Mouse (Mus musculus): ENCODE measurements around the gene Nos3. TPM values are rescaled to one million over a fixed set of nuclear protein-coding genes. Genes with fewer than 3 reads are reported as not detected.

The Nos3 gene
- polyA plus RNA-seq (2015; fragmentation: Nextera tagmentation; extraction: Ambion mirVana) = 20.3 and 26.5 TPM in 2 replicates

- DNase-seq (ENCODE audit: low spot score) = peak; percentile 65
- peak within 1 kb of the TSS; percentile 21 for H3K4me3 ChIP-seq (ENCODE audit: low read depth, low read length)
Measured at GRCm38 (mm10) chr5:24364508-24364907, at the start of gene Nos3. Gene Nos3, plus strand, starts transcription at chr5:24364810.

GRCm38 (mm10) chr5:24319776-24320466 is 44.7 kb upstream of the Nos3 start:
- TF ChIP-seq EP300 (IDR thresholded peaks at IDR 0.05) = no peak
- no peak for TF ChIP-seq CTCF (IDR thresholded peaks at IDR 0.05)
- Histone ChIP-seq H3K27ac (ENCODE audit: low read length) (peak overlapping the region; percentile 63), H3K4me2 (replicated peaks; ENCODE audit: low read depth, low read length) (peak overlapping the region; percentile 39), H3K36me3 (ENCODE audit: insufficient read depth, low read length) (no peaks in the 10 kb centered on the region), H3K9me3 (ENCODE audit: low read length) (no peaks in the 10 kb centered on the region), H3K4me1 (ENCODE audit: insufficient read depth, low read depth, low read length) (no peaks in the 10 kb centered on the region; the same call in 1 of the 2 replicates), H3K27me3 (replicated peaks; ENCODE audit: insufficient read depth, low read length) (no peaks in the 10 kb centered on the region), H3K4me3 (ENCODE audit: low read depth, low read length) (peak overlapping the region; percentile 5; the same call in 1 of the 2 replicates), H3K9ac (replicated peaks; ENCODE audit: low read depth) (no peak overlapping the region)
- peak; percentile 64 for DNase-seq (ENCODE audit: low spot score)
- peak; percentile 55 for ATAC-seq
- WGBS = 13% methylated on average over 13 of the region's 13 CpGs

More at GRCm38 (mm10) chr5:24364508-24364907, at the start of gene Nos3:
- TF ChIP-seq EP300 (IDR thresholded peaks at IDR 0.05) (peak; percentile 41; the same call in 1 of the 2 replicates), CTCF (IDR thresholded peaks at IDR 0.05) (no peak)
- no peaks in the 10 kb centered on the region for H3K36me3 ChIP-seq (ENCODE audit: insufficient read depth, low read length)
- WGBS = 43% methylated on average over 12 of the region's 12 CpGs
- no peak within 1 kb of the TSS for H3K9ac ChIP-seq (replicated peaks; ENCODE audit: low read depth)
- H3K4me1 ChIP-seq (ENCODE audit: insufficient read depth, low read depth, low read length) = 0 out of 2 replicates have a peak, but pooled peaks cover 2% of the 10 kb centered on the region
- peak within 1 kb of the TSS; percentile 74 for H3K27ac ChIP-seq (ENCODE audit: low read length)
- peak within 1 kb of the TSS; percentile 50 for H3K4me2 ChIP-seq (replicated peaks; ENCODE audit: low read depth, low read length)
- H3K27me3 ChIP-seq (replicated peaks; ENCODE audit: insufficient read depth, low read length) = no peaks in the 10 kb centered on the region
- no peaks in the 10 kb centered on the region for H3K9me3 ChIP-seq (ENCODE audit: low read length)
- peak; percentile 76 for ATAC-seq

- H3K36me3 ChIP-seq (ENCODE audit: insufficient read depth, low read length) = no peaks in the 10 kb centered on the region
- no peak overlapping the region for H3K9ac ChIP-seq (replicated peaks; ENCODE audit: low read depth)
Measured at GRCm38 (mm10) chr5:24320467-24320813, 44.2 kb upstream of the Nos3 start.

DNA sequence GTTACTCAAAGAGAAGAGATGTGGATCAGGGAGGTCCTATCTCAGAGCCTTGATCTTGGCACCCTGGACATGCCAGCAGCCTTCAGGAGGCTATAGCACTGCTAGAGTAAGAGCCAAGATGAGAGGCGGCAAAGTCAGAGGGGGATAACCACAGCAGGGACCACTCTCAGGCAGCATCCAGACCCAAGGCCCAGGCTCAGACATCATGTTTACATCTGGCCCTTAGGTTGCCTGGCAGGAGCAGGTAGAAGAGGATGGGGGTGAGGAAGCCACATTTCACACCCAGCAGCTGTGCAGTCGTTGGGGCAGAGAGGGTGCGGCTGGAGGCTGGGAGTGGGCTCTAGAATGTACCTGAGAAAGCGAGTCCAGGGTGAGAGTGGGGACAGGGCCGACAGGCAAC is 43.7 kb upstream of the Nos3 start:
- Histone ChIP-seq H3K9ac (replicated peaks; ENCODE audit: low read depth) (no peak overlapping the region), H3K27ac (ENCODE audit: low read length) (peak overlapping the region; percentile 63; the same call in 1 of the 2 replicates), H3K9me3 (ENCODE audit: low read length) (no peaks in the 10 kb centered on the region), H3K4me3 (ENCODE audit: low read depth, low read length) (no peak overlapping the region), H3K4me1 (ENCODE audit: insufficient read depth, low read depth, low read length) (no peaks in the 10 kb centered on the region; the same call in 1 of the 2 replicates), H3K27me3 (replicated peaks; ENCODE audit: insufficient read depth, low read length) (no peaks in the 10 kb centered on the region), H3K4me2 (replicated peaks; ENCODE audit: low read depth, low read length) (no peak overlapping the region), H3K36me3 (ENCODE audit: insufficient read depth, low read length) (no peaks in the 10 kb centered on the region)
- TF ChIP-seq EP300 (IDR thresholded peaks at IDR 0.05) (no peak), CTCF (IDR thresholded peaks at IDR 0.05) (no peak)
- no peak for ATAC-seq
- no peak for DNase-seq (ENCODE audit: low spot score)
- WGBS = 64% methylated on average over 5 of the region's 5 CpGs

More at GRCm38 (mm10) chr5:24320467-24320813, 44.2 kb upstream of the Nos3 start:
- no peak for TF ChIP-seq CTCF (IDR thresholded peaks at IDR 0.05)
- TF ChIP-seq EP300 (IDR thresholded peaks at IDR 0.05) = no peak
- peak; percentile 64 for DNase-seq (ENCODE audit: low spot score)
- Histone ChIP-seq H3K27me3 (replicated peaks; ENCODE audit: insufficient read depth, low read length) (no peaks in the 10 kb centered on the region), H3K4me3 (ENCODE audit: low read depth, low read length) (peak overlapping the region; percentile 5; the same call in 1 of the 2 replicates), H3K4me2 (replicated peaks; ENCODE audit: low read depth, low read length) (peak overlapping the region; percentile 39), H3K4me1 (ENCODE audit: insufficient read depth, low read depth, low read length) (no peaks in the 10 kb centered on the region; the same call in 1 of the 2 replicates), H3K9me3 (ENCODE audit: low read length) (no peaks in the 10 kb centered on the region), H3K27ac (ENCODE audit: low read length) (peak overlapping the region; percentile 63)
- ATAC-seq = peak; percentile 68
- 41% methylated on average over 6 of the region's 6 CpGs for WGBS

DNA sequence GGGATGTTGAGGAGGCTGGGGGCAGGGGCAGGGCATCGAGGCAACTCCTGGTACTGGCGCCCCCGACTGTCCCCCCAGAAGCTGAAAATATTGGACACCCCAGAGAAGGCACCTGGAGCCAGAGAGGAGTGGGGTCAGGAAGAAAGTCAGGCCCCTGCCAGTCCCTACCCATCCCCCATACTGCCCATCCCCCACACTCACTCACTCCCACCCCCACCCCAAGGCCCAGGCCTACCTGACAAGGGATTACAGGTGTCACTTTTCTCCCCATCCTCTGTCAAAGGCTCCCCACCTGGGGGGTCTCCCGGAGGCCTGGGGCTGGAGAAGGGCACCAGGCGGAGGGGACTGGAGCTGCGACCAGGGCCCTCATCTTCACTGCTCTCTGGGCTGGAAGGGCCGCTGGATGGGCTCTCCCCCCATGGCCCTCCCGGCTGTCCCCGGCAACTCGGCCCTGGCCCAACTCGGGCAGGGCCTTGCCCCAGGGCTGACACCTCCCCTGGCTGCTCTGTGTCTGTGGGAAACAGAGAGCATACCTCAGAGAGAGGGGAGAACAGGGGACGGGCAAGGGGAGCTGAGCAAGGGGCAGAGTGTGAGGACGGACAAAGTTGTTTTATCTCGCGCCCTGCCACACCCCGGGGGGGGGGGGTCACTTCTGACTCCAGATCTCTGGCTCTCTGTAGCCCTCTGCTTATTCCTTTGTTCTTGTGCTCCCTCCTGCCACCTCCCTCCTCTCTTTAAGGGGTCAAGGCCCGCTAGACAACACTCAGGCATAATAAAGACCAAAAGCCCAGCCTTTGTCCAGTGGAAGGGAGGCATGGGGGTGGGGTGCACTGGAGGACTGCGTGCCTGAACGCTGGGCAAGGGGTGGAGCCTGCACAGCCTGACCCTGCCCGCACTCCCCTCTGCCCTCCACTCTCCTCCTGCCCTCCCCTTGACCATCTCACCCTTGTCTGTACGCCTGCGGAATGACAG is 42.6 kb upstream of the Nos3 start:
- ATAC-seq (peak; percentile 7; the same call in 1 of the 2 replicates), DNase-seq (ENCODE audit: low spot score) (no peak)
- Histone ChIP-seq H3K4me2 (replicated peaks; ENCODE audit: low read depth, low read length) (no peak overlapping the region), H3K27me3 (replicated peaks; ENCODE audit: insufficient read depth, low read length) (no peaks in the 10 kb centered on the region), H3K9me3 (ENCODE audit: low read length) (no peaks in the 10 kb centered on the region), H3K4me1 (ENCODE audit: insufficient read depth, low read depth, low read length) (peaks cover 3% of the 10 kb centered on the region), H3K9ac (replicated peaks; ENCODE audit: low read depth) (no peak overlapping the region), H3K36me3 (ENCODE audit: insufficient read depth, low read length) (no peaks in the 10 kb centered on the region), H3K27ac (ENCODE audit: low read length) (no peak overlapping the region), H3K4me3 (ENCODE audit: low read depth, low read length) (no peak overlapping the region)
- 33% methylated on average over 22 of the region's 22 CpGs for WGBS
- no peak for TF ChIP-seq EP300 (IDR thresholded peaks at IDR 0.05)
- TF ChIP-seq CTCF (IDR thresholded peaks at IDR 0.05) = no peak

- Histone ChIP-seq H3K27ac (ENCODE audit: low read length) (no peak overlapping the region), H3K27me3 (replicated peaks; ENCODE audit: insufficient read depth, low read length) (no peaks in the 10 kb centered on the region; the same call in 1 of the 2 replicates), H3K9me3 (ENCODE audit: low read length) (no peaks in the 10 kb centered on the region), H3K4me3 (ENCODE audit: low read depth, low read length) (no peak overlapping the region), H3K36me3 (ENCODE audit: insufficient read depth, low read length) (no peaks in the 10 kb centered on the region), H3K4me1 (ENCODE audit: insufficient read depth, low read depth, low read length) (peaks cover 18% of the 10 kb centered on the region), H3K4me2 (replicated peaks; ENCODE audit: low read depth, low read length) (no peak overlapping the region), H3K9ac (replicated peaks; ENCODE audit: low read depth) (no peak overlapping the region)
- WGBS = 35% methylated on average over 14 of the region's 14 CpGs
- no peak for ATAC-seq
- no peak for TF ChIP-seq EP300 (IDR thresholded peaks at IDR 0.05)
- TF ChIP-seq CTCF (IDR thresholded peaks at IDR 0.05) = no peak
- no peak for DNase-seq (ENCODE audit: low spot score)
Measured at GRCm38 (mm10) chr5:24325251-24325650, 39.4 kb upstream of the Nos3 start.
